Mouse (Mus musculus): ENCODE data around the gene Mgat4d.

DNA sequence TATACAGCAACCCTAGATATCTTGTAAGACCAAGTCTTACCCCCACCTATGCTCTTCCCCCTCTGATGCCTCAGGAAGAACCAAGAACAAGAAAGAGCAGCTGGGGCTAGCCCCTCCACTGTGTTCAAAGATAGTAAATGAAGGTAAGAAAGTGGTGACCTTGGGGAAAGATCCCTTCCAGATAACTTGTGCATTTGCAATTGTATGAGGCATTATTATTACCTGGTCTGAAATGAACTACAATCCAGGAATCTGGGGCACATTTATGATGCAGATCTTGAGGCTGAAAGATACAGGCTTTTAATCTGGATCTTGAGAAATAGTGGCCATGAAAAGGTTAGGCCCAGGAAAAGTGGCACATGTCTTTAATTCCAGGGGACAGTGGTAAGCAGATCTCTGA, 29.0 kb downstream of the Mgat4d start:
- TF ChIP-seq POLR2A (IDR thresholded peaks at IDR 0.05; ENCODE audit: extremely low read depth, insufficient read depth, low read length) (no peak), CTCF (IDR thresholded peaks at IDR 0.05; ENCODE audit: low read depth, low read length) (no peak)

Measured in liver, adult 2 months (tissue).